Mouse (Mus musculus) limb, embryonic 14.5 days (tissue): ENCODE results near the gene Rpgr. TPM values are rescaled to one million over a fixed set of nuclear protein-coding genes. Genes with fewer than 3 reads are reported as not detected.

Experiments used
- ATAC-seq: fragments of 200-750 bp; cut with Nextera tagmentation; 2 replicates; pipeline ENCODE4 v1.8.0; 2017; ENCODE audit warnings: low read depth, moderate number of reproducible peaks, moderate TSS enrichment; ENCODE audit not compliant: low FRiP score
- DNase-seq: peaks from one replicate; pipeline ENCODE4 v3.0.0-alpha.2; 2015; ENCODE audit warnings: low spot score
- H3K27ac ChIP-seq: fragments of 300-500 bp; sonication (generic); replicated peaks from 2 replicates; pipeline ENCODE4 v1.5.1; 2014; ENCODE audit warnings: low read depth, mild to moderate bottlenecking, low read length, moderate library complexity, mixed read lengths
- H3K27me3 ChIP-seq: fragments of 300-500 bp; sonication (generic); 2 replicates; pipeline ENCODE4 v1.6.1; 2014; ENCODE audit warnings: low read length, mixed read lengths; ENCODE audit not compliant: control insufficient read depth, insufficient read depth
- H3K36me3 ChIP-seq: fragments of 300-500 bp; sonication (generic); 2 replicates; pipeline ENCODE4 v1.6.1; 2014; ENCODE audit warnings: mild to moderate bottlenecking, low read length, moderate library complexity, mixed read lengths; ENCODE audit not compliant: control insufficient read depth, insufficient read depth
- H3K4me1 ChIP-seq: fragments of 300-500 bp; sonication (generic); 2 replicates; pipeline ENCODE4 v1.6.1; 2014; ENCODE audit warnings: antibody characterized with exemption, low read length, mixed read lengths; ENCODE audit not compliant: control insufficient read depth, insufficient read depth
- H3K4me2 ChIP-seq: fragments of 300-500 bp; sonication (generic); replicated peaks from 2 replicates; pipeline ENCODE4 v1.6.1; 2014; ENCODE audit warnings: low read depth, mild to moderate bottlenecking, low read length, moderate library complexity; ENCODE audit not compliant: severe bottlenecking
- H3K4me3 ChIP-seq: fragments of 300-500 bp; sonication (generic); replicated peaks from 2 replicates; pipeline ENCODE4 v1.5.1; 2014; ENCODE audit warnings: low read length
- H3K9ac ChIP-seq: fragments of 300-500 bp; sonication (generic); 2 replicates; pipeline ENCODE4 v1.6.1; 2014; ENCODE audit warnings: mild to moderate bottlenecking, low read depth, low read length, moderate library complexity; ENCODE audit not compliant: severe bottlenecking
- H3K9me3 ChIP-seq: fragments of 300-500 bp; sonication (generic); 2 replicates; pipeline ENCODE4 v1.6.1; 2016; ENCODE audit warnings: low read length; ENCODE audit not compliant: control insufficient read depth
- POLR2A ChIP-seq: fragments of 200-500 bp; IDR thresholded peaks from 2 replicates; pipeline ENCODE4 v1.8.0; 2012; ENCODE audit warnings: inconsistent platforms, mild to moderate bottlenecking, moderate library complexity, borderline replicate concordance; ENCODE audit not compliant: insufficient read depth, insufficient read length; ENCODE audit errors: extremely low read depth
- WGBS: fragments of 180-500 bp; shearing (Covaris S2); extraction: QIAGEN DNeasy Blood & Tissue Kit; methylation state at CpG from one replicate; pipeline ENCODE4 v1.1.7; 2014; 5-methylcytosine and 5-hydroxymethylcytosine counted together
- polyA plus RNA-seq, 2 experiments: library from polyadenylated mRNA; depleted of rRNA in 1 of 2; stranded (reverse) in 1 of 2; unstranded in 1 of 2; fragments of >200 nt; fragmentation: Nextera tagmentation in 1 of 2; extraction: Ambion mirVana in 1 of 2; gene quantifications; 2 replicates each; pipeline versions ENCODE4 v1.2.1 to v1.2.3; 2012 to 2014

Gene Rpgr
- polyA plus RNA-seq, 2 experiments: 8.6 to 9.9 TPM

- no peaks in the 10 kb centered on the region for H3K4me1 ChIP-seq
- no peak overlapping the region for H3K4me3 ChIP-seq
- DNase-seq: peak; percentile 58
- H3K9me3 ChIP-seq: no peaks in the 10 kb centered on the region
- no peak for TF ChIP-seq POLR2A
- no peak overlapping the region for H3K4me2 ChIP-seq
- no peaks in the 10 kb centered on the region for H3K36me3 ChIP-seq
- 18% methylated on average over 2 of the region's 2 CpGs for WGBS
- no peak overlapping the region for H3K27ac ChIP-seq
- no peak for ATAC-seq
- H3K9ac ChIP-seq: no peak overlapping the region
- H3K27me3 ChIP-seq: no peaks in the 10 kb centered on the region
Observed at GRCm38 (mm10) chrX:10201289-10201688, 15.4 kb downstream of the Rpgr start.

GRCm38 (mm10) chrX:10152390-10152789 is 64.3 kb downstream of the Rpgr start:
- no peaks in the 10 kb centered on the region for H3K9me3 ChIP-seq
- H3K27me3 ChIP-seq: no peaks in the 10 kb centered on the region
- no peak overlapping the region for H3K4me2 ChIP-seq
- H3K4me1 ChIP-seq: no peaks in the 10 kb centered on the region
- H3K36me3 ChIP-seq: no peaks in the 10 kb centered on the region
- WGBS: 67% methylated on average over 3 of the region's 3 CpGs
- H3K4me3 ChIP-seq: no peak overlapping the region
- DNase-seq: no peak
- no peak for ATAC-seq
- TF ChIP-seq POLR2A: no peak
- no peak overlapping the region for H3K27ac ChIP-seq
- H3K9ac ChIP-seq: no peak overlapping the region

- Histone ChIP-seq H3K4me3 (peak within 1 kb of the TSS; percentile 40), H3K27me3 (no peaks in the 10 kb centered on the region), H3K4me1 (no peaks in the 10 kb centered on the region), H3K9me3 (no peaks in the 10 kb centered on the region), H3K36me3 (no peaks in the 10 kb centered on the region), H3K4me2 (peak within 1 kb of the TSS; percentile 52), H3K27ac (peak within 1 kb of the TSS; percentile 61), H3K9ac (peak within 1 kb of the TSS; percentile 56)
- DNase-seq (no peak), ATAC-seq (peak; percentile 44; the same call in 1 of the 2 replicates)
- no peak for TF ChIP-seq POLR2A
- 21% methylated on average over 16 of the region's 19 CpGs for WGBS
Observed at GRCm38 (mm10) chrX:10117065-10117719, 99.5 kb downstream of the Rpgr start, which contains the start of gene Srpx. TSS of gene Srpx (minus strand) at chrX:10117709.

GRCm38 (mm10) chrX:10115780-10116179 is 100.9 kb downstream of the Rpgr start:
- H3K4me3 ChIP-seq: no peak overlapping the region
- DNase-seq (no peak), ATAC-seq (no peak)
- H3K4me2 ChIP-seq: no peak overlapping the region; the same call in 1 of the 2 replicates
- no peaks in the 10 kb centered on the region for H3K4me1 ChIP-seq
- H3K9me3 ChIP-seq: no peaks in the 10 kb centered on the region
- H3K36me3 ChIP-seq: no peaks in the 10 kb centered on the region
- H3K9ac ChIP-seq: no peak overlapping the region
- no peaks in the 10 kb centered on the region for H3K27me3 ChIP-seq
- no peak for TF ChIP-seq POLR2A
- WGBS: 52% methylated on average over 3 of the region's 3 CpGs
- no peak overlapping the region for H3K27ac ChIP-seq

GRCm38 (mm10) chrX:10110736-10111135 is 106.0 kb downstream of the Rpgr start:
- no peaks in the 10 kb centered on the region for H3K36me3 ChIP-seq
- no peak overlapping the region for H3K9ac ChIP-seq
- H3K9me3 ChIP-seq: no peaks in the 10 kb centered on the region
- no peak overlapping the region for H3K4me3 ChIP-seq
- H3K27me3 ChIP-seq: no peaks in the 10 kb centered on the region
- no peak overlapping the region for H3K27ac ChIP-seq
- ATAC-seq (no peak), DNase-seq (no peak)
- H3K4me2 ChIP-seq: no peak overlapping the region
- H3K4me1 ChIP-seq: no peaks in the 10 kb centered on the region
- TF ChIP-seq POLR2A: no peak
- WGBS: 75% methylated on average over 1 of the region's 1 CpGs
